Mouse (Mus musculus) midbrain, postnatal 0 days (tissue): ENCODE data around the gene Tti1. TPM values are rescaled to one million over a fixed set of nuclear protein-coding genes. Genes with fewer than 3 reads are reported as not detected.

ENCODE experiments used
- ATAC-seq: fragments of 200-750 bp; cut with Nextera tagmentation; 2 replicates; pipeline ENCODE4 v1.8.0; 2017; ENCODE audit warnings: moderate number of reproducible peaks, mild to moderate bottlenecking, moderate TSS enrichment, moderate library complexity; ENCODE audit not compliant: low FRiP score
- DNase-seq: peaks from one replicate; pipeline ENCODE4 v3.0.0-alpha.2; 2015; ENCODE audit warnings: low spot score
- H3K27ac ChIP-seq: fragments of 300-500 bp; sonication (generic); 2 replicates; pipeline ENCODE4 v1.5.1; 2014; ENCODE audit warnings: low read depth, mild to moderate bottlenecking, low read length, mixed read lengths
- H3K27me3 ChIP-seq: fragments of 300-500 bp; sonication (generic); 2 replicates; pipeline ENCODE4 v1.6.1; 2014; ENCODE audit warnings: low read length, control low read depth, mixed read lengths; ENCODE audit not compliant: insufficient read depth
- H3K36me3 ChIP-seq: fragments of 300-500 bp; sonication (generic); 2 replicates; pipeline ENCODE4 v1.6.1; 2014; ENCODE audit warnings: low read length, control low read depth, mixed read lengths; ENCODE audit not compliant: insufficient read depth
- H3K4me1 ChIP-seq: fragments of 300-500 bp; sonication (generic); 2 replicates; pipeline ENCODE4 v1.6.1; 2014; ENCODE audit warnings: mild to moderate bottlenecking, control low read depth, antibody characterized with exemption, low read length, mixed read lengths; ENCODE audit not compliant: insufficient read depth
- H3K4me2 ChIP-seq: fragments of 300-500 bp; sonication (generic); 2 replicates; pipeline ENCODE4 v1.6.1; 2014; ENCODE audit warnings: low read depth, mild to moderate bottlenecking, low read length, mixed read lengths; ENCODE audit not compliant: poor library complexity, severe bottlenecking
- H3K4me3 ChIP-seq: fragments of 300-500 bp; sonication (generic); 2 replicates; pipeline ENCODE4 v1.5.1; 2014; ENCODE audit warnings: low read depth, mild to moderate bottlenecking, low read length, moderate library complexity
- H3K9ac ChIP-seq: fragments of 300-500 bp; sonication (generic); replicated peaks from 2 replicates; pipeline ENCODE4 v1.6.1; 2014; ENCODE audit warnings: mild to moderate bottlenecking, low read length, moderate library complexity, mixed read lengths; ENCODE audit not compliant: poor library complexity, severe bottlenecking
- H3K9me3 ChIP-seq: fragments of 300-500 bp; sonication (generic); 2 replicates; pipeline ENCODE4 v1.6.1; 2016; ENCODE audit warnings: low read length, control low read depth
- CTCF ChIP-seq: IDR thresholded peaks from 2 replicates; pipeline ENCODE4 v1.5.1; 2016; ENCODE audit warnings: antibody characterized with exemption, mild to moderate bottlenecking
- WGBS: fragments of 180-500 bp; shearing (Covaris S2); extraction: QIAGEN DNeasy Blood & Tissue Kit; methylation state at CpG from one replicate; pipeline ENCODE4 v1.1.7; 2014; 5-methylcytosine and 5-hydroxymethylcytosine counted together
- polyA plus RNA-seq: library from polyadenylated mRNA; unstranded; fragments of >200 nt; fragmentation: Nextera tagmentation; extraction: Ambion mirVana; gene quantifications from 2 replicates; pipeline ENCODE4 v1.2.1, GENCODE M21; 2015
- total RNA-seq: library from RNA; depleted of rRNA; stranded (reverse); fragments of >200 nt; gene quantifications from 2 replicates; pipeline ENCODE4 v1.2.3, GENCODE M21; 2014

The Tti1 gene
- total and polyA plus RNA-seq, 2 experiments from 2014 or later: 9.2 to 13.5 TPM

DNA sequence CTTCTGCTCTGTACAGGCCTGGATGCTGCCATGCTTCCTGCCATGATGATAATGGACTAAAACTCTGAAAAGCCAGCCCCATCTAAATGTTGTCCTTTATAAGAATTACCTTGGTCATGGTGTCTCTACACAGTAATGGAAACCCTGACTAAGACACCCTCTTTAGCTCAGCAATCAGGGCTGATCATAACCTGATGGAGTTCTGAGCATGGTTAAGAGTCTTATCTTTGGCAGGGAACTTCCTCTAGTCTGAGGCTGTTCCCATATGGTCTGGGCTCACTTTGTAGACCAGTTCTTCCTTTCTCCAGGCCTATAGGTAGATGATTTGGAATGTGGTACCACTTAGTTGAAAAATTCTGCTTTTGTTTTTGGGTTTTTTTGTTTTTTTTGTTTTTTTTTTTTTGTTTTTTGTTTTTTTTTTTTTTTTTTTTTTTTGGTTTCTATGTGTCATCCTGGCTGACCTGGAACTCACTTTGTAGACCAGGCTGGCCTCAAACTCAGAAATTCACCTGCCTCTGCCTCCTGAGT is 40.3 kb upstream of the Tti1 start:
- H3K27ac ChIP-seq: no peak overlapping the region
- H3K4me3 ChIP-seq: no peak overlapping the region
- DNase-seq (no peak), ATAC-seq (no peak)
- H3K9ac ChIP-seq: no peak overlapping the region
- TF ChIP-seq CTCF: no peak
- no peaks in the 10 kb centered on the region for H3K9me3 ChIP-seq
- H3K4me2 ChIP-seq: no peak overlapping the region
- H3K4me1 ChIP-seq: no peaks in the 10 kb centered on the region
- H3K27me3 ChIP-seq: no peaks in the 10 kb centered on the region
- peaks cover 22% of the 10 kb centered on the region for H3K36me3 ChIP-seq

GRCm38 (mm10) chr2:158067260-158067824 is 39.1 kb upstream of the Tti1 start:
- WGBS: 96% methylated on average over 5 of the region's 5 CpGs
- Histone ChIP-seq H3K4me1 (no peaks in the 10 kb centered on the region), H3K27ac (no peak overlapping the region), H3K36me3 (peaks cover 17% of the 10 kb centered on the region), H3K4me2 (no peak overlapping the region), H3K4me3 (no peak overlapping the region), H3K27me3 (no peaks in the 10 kb centered on the region), H3K9ac (no peak overlapping the region), H3K9me3 (no peaks in the 10 kb centered on the region)
- no peak for ATAC-seq
- TF ChIP-seq CTCF: no peak
- DNase-seq: no peak

DNA sequence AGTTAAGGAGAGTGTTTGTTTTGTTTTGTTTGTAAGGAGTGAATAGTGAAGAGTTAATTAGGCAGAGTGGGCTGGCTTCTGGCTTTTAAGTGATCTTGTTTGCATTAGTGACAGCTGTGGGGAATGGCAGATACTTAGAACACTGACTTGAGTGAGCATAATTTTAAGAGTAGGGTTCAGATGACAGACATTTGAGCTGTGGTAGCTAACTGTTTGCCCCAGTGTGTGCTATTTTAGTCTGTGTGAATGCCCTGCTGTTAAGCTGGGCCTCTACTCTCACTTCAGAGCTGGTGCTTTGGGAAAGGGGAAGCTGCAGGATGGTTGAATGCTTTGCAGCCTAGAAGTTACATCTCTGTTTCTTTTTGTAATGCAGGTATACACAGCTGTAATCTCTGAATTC is 38.2 kb upstream of the Tti1 start:
- Histone ChIP-seq H3K9me3 (no peaks in the 10 kb centered on the region), H3K4me1 (no peaks in the 10 kb centered on the region), H3K9ac (no peak overlapping the region), H3K4me3 (no peak overlapping the region), H3K27me3 (no peaks in the 10 kb centered on the region), H3K4me2 (no peak overlapping the region), H3K27ac (no peak overlapping the region), H3K36me3 (peaks cover 21% of the 10 kb centered on the region)
- ATAC-seq (no peak), DNase-seq (no peak)
- TF ChIP-seq CTCF: no peak

DNA sequence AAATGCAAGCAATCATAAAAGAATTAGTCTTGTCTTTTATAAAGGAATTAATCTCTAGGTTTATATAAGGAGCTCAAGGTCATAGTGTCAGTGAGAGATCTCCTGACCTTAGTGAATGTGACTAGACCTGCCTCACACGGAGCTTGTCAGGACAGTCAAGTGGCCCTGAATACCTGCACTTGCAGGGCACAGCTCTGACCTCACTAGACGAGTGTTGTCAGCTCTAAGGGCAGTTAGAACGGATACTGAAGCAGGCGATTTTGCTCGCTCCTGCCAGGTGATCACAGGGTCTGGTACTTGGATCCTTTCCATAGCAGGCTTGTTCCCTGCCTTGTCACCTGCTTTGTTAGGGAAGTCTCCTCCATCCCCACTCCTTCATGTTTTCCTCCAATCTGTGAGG is 36.8 kb upstream of the Tti1 start:
- 90% methylated on average over 5 of the region's 5 CpGs for WGBS
- DNase-seq (no peak), ATAC-seq (no peak)
- Histone ChIP-seq H3K4me1 (no peaks in the 10 kb centered on the region), H3K27ac (no peak overlapping the region), H3K4me2 (no peak overlapping the region), H3K9ac (no peak overlapping the region), H3K4me3 (no peak overlapping the region), H3K36me3 (peaks cover 17% of the 10 kb centered on the region), H3K27me3 (no peaks in the 10 kb centered on the region), H3K9me3 (no peaks in the 10 kb centered on the region)
- no peak for TF ChIP-seq CTCF

DNA sequence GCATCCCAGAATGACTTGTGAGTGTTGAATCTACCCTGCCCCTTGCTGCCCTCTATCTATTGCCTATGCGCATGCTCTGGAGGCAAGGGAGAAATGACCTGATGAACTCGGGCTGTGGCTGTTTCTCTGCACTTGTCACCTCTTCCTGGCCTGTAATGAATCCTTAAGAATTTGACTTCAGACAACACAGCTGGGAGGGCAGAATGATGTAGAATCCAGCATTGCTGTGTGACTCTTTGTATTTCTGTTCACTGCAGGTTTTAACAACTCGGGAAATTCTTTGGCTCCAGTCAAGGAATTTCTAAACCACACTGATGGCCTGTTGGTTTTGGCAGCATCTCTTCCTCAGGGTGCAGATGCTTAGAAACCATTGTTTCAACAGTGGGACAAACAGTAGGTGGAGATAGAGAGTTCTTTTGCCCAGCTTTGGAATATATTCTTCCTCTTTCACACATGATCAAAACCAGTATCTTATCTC is 36.4 kb upstream of the Tti1 start:
- Histone ChIP-seq H3K27ac (no peak overlapping the region), H3K4me1 (no peaks in the 10 kb centered on the region), H3K4me3 (no peak overlapping the region), H3K36me3 (peaks cover 21% of the 10 kb centered on the region), H3K4me2 (no peak overlapping the region), H3K9me3 (no peaks in the 10 kb centered on the region), H3K9ac (no peak overlapping the region), H3K27me3 (no peaks in the 10 kb centered on the region)
- WGBS: 57% methylated on average over 3 of the region's 3 CpGs
- TF ChIP-seq CTCF: peak; percentile 72
- ATAC-seq: no peak
- peak; percentile 61 for DNase-seq

DNA sequence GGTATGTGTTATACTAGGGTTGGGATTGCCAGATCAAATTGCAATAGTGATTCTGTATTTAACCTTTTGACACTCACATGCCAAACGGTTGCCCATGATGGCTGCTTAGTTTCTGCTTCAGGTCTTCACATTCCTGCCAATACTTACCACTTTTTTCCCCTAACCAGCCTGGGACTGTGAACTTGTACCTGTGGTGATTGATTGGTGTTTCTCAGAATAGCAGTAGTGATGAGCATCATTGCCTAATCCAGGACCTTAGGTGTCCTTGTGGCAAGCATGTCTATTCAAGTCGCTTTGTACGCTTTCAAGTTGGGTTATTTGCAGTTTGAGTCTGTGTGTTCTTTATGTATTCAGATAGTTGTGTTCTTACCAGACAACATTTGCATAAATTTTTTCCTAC is 34.8 kb upstream of the Tti1 start:
- H3K27ac ChIP-seq: no peak overlapping the region
- H3K27me3 ChIP-seq: no peaks in the 10 kb centered on the region
- no peaks in the 10 kb centered on the region for H3K4me1 ChIP-seq
- TF ChIP-seq CTCF: no peak
- no peak overlapping the region for H3K9ac ChIP-seq
- peaks cover 25% of the 10 kb centered on the region for H3K36me3 ChIP-seq
- no peak overlapping the region for H3K4me3 ChIP-seq
- DNase-seq (no peak), ATAC-seq (no peak)
- no peak overlapping the region for H3K4me2 ChIP-seq
- 91% methylated on average over 3 of the region's 3 CpGs for WGBS
- no peaks in the 10 kb centered on the region for H3K9me3 ChIP-seq
